Comparison of ENCODE assay signal across 10 mouse cellular contexts in the genomic region with DNA sequence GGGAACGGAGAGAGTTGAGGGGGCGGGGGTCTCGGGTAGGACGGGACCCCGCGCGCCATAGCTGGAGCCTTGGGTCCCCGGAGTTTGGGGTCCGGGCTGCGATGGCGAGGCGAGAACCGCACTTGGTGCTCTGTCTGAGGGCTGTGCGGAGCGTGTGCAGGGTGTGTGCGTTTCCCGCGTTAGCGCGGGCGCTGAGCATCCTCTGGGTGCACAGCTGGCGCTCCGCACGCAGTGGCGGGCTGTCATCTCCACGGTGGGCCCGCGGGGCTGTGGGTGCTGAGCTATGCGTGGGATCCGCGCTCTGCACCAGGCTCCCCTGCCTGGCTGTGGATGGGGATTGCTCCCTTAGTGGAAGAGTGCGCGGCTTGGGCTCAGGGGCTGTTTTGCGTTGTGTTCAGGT. TPM values are rescaled to one million over a fixed set of nuclear protein-coding genes. Genes with fewer than 3 reads are reported as not detected.
DNase-seq lines count a peak whose midpoint lies in the region; ATAC-seq and TF ChIP-seq lines count a peak whose summit lies in the region.
"Had no signal": no experiment of that assay in that cellular context is flagged by ENCODE, and none has a peak within 500 bp of the region (broad histone marks: within the 10 kb centered on the region; RNA-seq: fewer than 3 reads in every experiment).

No protein-coding gene starts in this region.

- no peak for TF ChIP-seq POLR2A in kidney, adult 2 months (IDR thresholded peaks at IDR 0.05; ENCODE audit: low read depth, low read length)

- no peak for DNase-seq in kidney, adult 2 months
- no peak for DNase-seq in hindbrain, embryonic 14.5 days (ENCODE audit: low spot score)
- no peak for DNase-seq in thymus, postnatal 25 days
- no peak for DNase-seq in layer of hippocampus, postnatal 14 days (ENCODE audit: low spot score in 2 of 2)
- DNase-seq: thymus, adult 18-20 months had no signal

- peaks cover 11% of the 10 kb centered on the region; the same call in 1 of the 2 replicates for H3K4me1 ChIP-seq in kidney, embryonic 14.5 days (ENCODE audit: control insufficient read depth, insufficient read depth, low read length)
- no peaks in the 10 kb centered on the region for H3K4me1 ChIP-seq in kidney, adult 2 months (ENCODE audit: control insufficient read depth, insufficient read depth, low read length)
- H3K4me1 ChIP-seq in embryonic facial prominence, embryonic 12.5 days: peaks cover 18% of the 10 kb centered on the region; the same call in 1 of the 2 replicates
- no peaks in the 10 kb centered on the region; the same call in 1 of the 2 replicates for H3K4me1 ChIP-seq in hindbrain, embryonic 14.5 days (replicated peaks; ENCODE audit: control insufficient read depth, insufficient read depth, low read length)
- peaks cover 25% of the 10 kb centered on the region for H3K4me1 ChIP-seq in midbrain, embryonic 15.5 days

- H3K27me3 ChIP-seq in kidney, embryonic 14.5 days (ENCODE audit: control insufficient read depth, insufficient read depth, low read length): peaks cover 69% of the 10 kb centered on the region
- H3K27me3 ChIP-seq in kidney, adult 2 months (replicated peaks; ENCODE audit: control insufficient read depth, insufficient read depth, low read length): no peaks in the 10 kb centered on the region
- peaks cover 93% of the 10 kb centered on the region for H3K27me3 ChIP-seq in embryonic facial prominence, embryonic 12.5 days
- H3K27me3 ChIP-seq in hindbrain, embryonic 14.5 days (ENCODE audit: control insufficient read depth, insufficient read depth, low read length): peaks cover 78% of the 10 kb centered on the region
- peaks cover 71% of the 10 kb centered on the region for H3K27me3 ChIP-seq in midbrain, embryonic 15.5 days (replicated peaks)

- H3K9me3 ChIP-seq in kidney, embryonic 14.5 days (ENCODE audit: control insufficient read depth, low read length): no peaks in the 10 kb centered on the region
- H3K9me3 ChIP-seq in embryonic facial prominence, embryonic 12.5 days: no peaks in the 10 kb centered on the region
- no peaks in the 10 kb centered on the region for H3K9me3 ChIP-seq in hindbrain, embryonic 14.5 days (ENCODE audit: control insufficient read depth, low read length)
- no peaks in the 10 kb centered on the region for H3K9me3 ChIP-seq in midbrain, embryonic 15.5 days

- H3K4me2 ChIP-seq in kidney, embryonic 14.5 days (replicated peaks; ENCODE audit: low read depth, low read length): peak overlapping the region; percentile 58
- H3K4me2 ChIP-seq in embryonic facial prominence, embryonic 12.5 days (replicated peaks): peak overlapping the region; percentile 70
- peak overlapping the region; percentile 54 for H3K4me2 ChIP-seq in hindbrain, embryonic 14.5 days (replicated peaks)
- peak overlapping the region; percentile 68 for H3K4me2 ChIP-seq in midbrain, embryonic 15.5 days

- peak overlapping the region; percentile 31; the same call in 1 of the 2 replicates for H3K9ac ChIP-seq in kidney, embryonic 14.5 days (ENCODE audit: low read depth, low read length)
- H3K9ac ChIP-seq in embryonic facial prominence, embryonic 12.5 days: peak overlapping the region; percentile 40; the same call in 1 of the 2 replicates
- H3K9ac ChIP-seq in hindbrain, embryonic 14.5 days: peak overlapping the region; percentile 25; the same call in 1 of the 2 replicates
- peak overlapping the region; percentile 16 for H3K9ac ChIP-seq in midbrain, embryonic 15.5 days

- ATAC-seq in kidney, embryonic 14.5 days (ENCODE audit: low FRiP score, low TSS enrichment): no peak
- ATAC-seq in embryonic facial prominence, embryonic 12.5 days (ENCODE audit: insufficient number of reproducible peaks, insufficient read depth, low FRiP score, low TSS enrichment): no peak
- ATAC-seq in hindbrain, embryonic 14.5 days (ENCODE audit: low FRiP score): no peak
- peak; percentile 40; the same call in 1 of the 2 replicates for ATAC-seq in midbrain, embryonic 15.5 days (replicated peaks)
- ATAC-seq in megakaryocyte progenitor cell, adult 5-6 weeks (replicated peaks; ENCODE audit: poor library complexity): no peak

- no peaks in the 10 kb centered on the region for H3K36me3 ChIP-seq in kidney, embryonic 14.5 days (ENCODE audit: control insufficient read depth, insufficient read depth, low read length)
- no peaks in the 10 kb centered on the region for H3K36me3 ChIP-seq in kidney, adult 2 months (ENCODE audit: control insufficient read depth, insufficient read depth, low read length)
- H3K36me3 ChIP-seq in embryonic facial prominence, embryonic 12.5 days: no peaks in the 10 kb centered on the region
- no peaks in the 10 kb centered on the region for H3K36me3 ChIP-seq in hindbrain, embryonic 14.5 days (replicated peaks; ENCODE audit: control insufficient read depth, insufficient read depth)
- no peaks in the 10 kb centered on the region for H3K36me3 ChIP-seq in midbrain, embryonic 15.5 days (replicated peaks)

- H3K27ac ChIP-seq in kidney, embryonic 14.5 days (ENCODE audit: low read depth, low read length): no peak overlapping the region
- H3K27ac ChIP-seq in kidney, adult 2 months (ENCODE audit: insufficient read depth, low read depth, low read length): no peak overlapping the region
- H3K27ac ChIP-seq in embryonic facial prominence, embryonic 12.5 days: no peak overlapping the region
- no peak overlapping the region for H3K27ac ChIP-seq in hindbrain, embryonic 14.5 days
- no peak overlapping the region for H3K27ac ChIP-seq in midbrain, embryonic 15.5 days

- WGBS in kidney, embryonic 14.5 days: 3% methylated on average over 31 of the region's 34 CpGs
- 3% methylated on average over 34 of the region's 34 CpGs for WGBS in kidney, adult 2 months
- WGBS in embryonic facial prominence, embryonic 12.5 days: 2% methylated on average over 33 of the region's 34 CpGs
- under 1% methylated on average over 34 of the region's 34 CpGs for WGBS in hindbrain, embryonic 14.5 days
- 2% methylated on average over 34 of the region's 34 CpGs for whole genome bisulfite sequencing in midbrain, embryonic 15.5 days

- H3K4me3 ChIP-seq in kidney, embryonic 14.5 days (ENCODE audit: low read length): peak overlapping the region; percentile 38
- no peak overlapping the region for H3K4me3 ChIP-seq in kidney, adult 2 months (ENCODE audit: insufficient read depth, low read depth, low read length)
- peak overlapping the region; percentile 39 for H3K4me3 ChIP-seq in embryonic facial prominence, embryonic 12.5 days
- peak overlapping the region; percentile 36 for H3K4me3 ChIP-seq in hindbrain, embryonic 14.5 days (replicated peaks; ENCODE audit: low read length)
- H3K4me3 ChIP-seq in midbrain, embryonic 15.5 days: peak overlapping the region; percentile 38
- H3K4me3 ChIP-seq: myocyte had no signal

- no peak for TF ChIP-seq CTCF in kidney, adult 2 months (conservative IDR thresholded peaks at IDR 0.05; ENCODE audit: insufficient read depth, insufficient read length, low read depth, low read length)

RNA-seq across cellular contexts. Expression of gene Plk5, which starts 0.5 kb away (rescaled TPM):
- polyA plus RNA-seq in kidney, embryonic 14.5 days (2014; fragmentation: Nextera tagmentation; extraction: Ambion mirVana): 0.62 and 0.66 TPM in 2 replicates
- polyA plus RNA-seq in kidney, adult 2 months (2012; rRNA removed): 1.8 and 2.0 TPM in 2 replicates
- 0.87 and 1.2 TPM in 2 replicates for polyA plus RNA-seq in embryonic facial prominence, embryonic 12.5 days (2016; fragmentation: Nextera tagmentation; extraction: Ambion mirVana)
- 3.6 and 4.1 TPM in 2 replicates for polyA plus RNA-seq in hindbrain, embryonic 14.5 days (2014; fragmentation: Nextera tagmentation; extraction: Ambion mirVana)
- 6.2 TPM in 2 replicates for polyA plus RNA-seq in midbrain, embryonic 15.5 days (2015; fragmentation: Nextera tagmentation; extraction: Ambion mirVana)
- not detected in 2 replicates for total RNA-seq in megakaryocyte progenitor cell, adult 5-6 weeks (2015)
- not detected in 2 replicates for total RNA-seq in megakaryocyte progenitor cell, adult 5-6 weeks (2017)
- 1 to 10 TPM; 3.2 to 3.4 TPM for total RNA-seq in layer of hippocampus, postnatal 14 days (2021)

RNA-seq across cellular contexts. Expression of gene Adamtsl5, which starts 8.5 kb away (rescaled TPM):
- 1.2 and 2.7 TPM in 2 replicates for polyA plus RNA-seq in kidney, embryonic 14.5 days (2014; fragmentation: Nextera tagmentation; extraction: Ambion mirVana)
- polyA plus RNA-seq in kidney, adult 2 months (2012; rRNA removed): 5.5 and 7.4 TPM in 2 replicates
- polyA plus RNA-seq in embryonic facial prominence, embryonic 12.5 days (2016; fragmentation: Nextera tagmentation; extraction: Ambion mirVana): 1.0 and 2.2 TPM in 2 replicates
- 0.84 and 0.90 TPM in 2 replicates for polyA plus RNA-seq in hindbrain, embryonic 14.5 days (2014; fragmentation: Nextera tagmentation; extraction: Ambion mirVana)
- 0.67 and 0.79 TPM in 2 replicates for polyA plus RNA-seq in midbrain, embryonic 15.5 days (2015; fragmentation: Nextera tagmentation; extraction: Ambion mirVana)
- 0.15 and 0.25 TPM in 2 replicates for total RNA-seq in megakaryocyte progenitor cell, adult 5-6 weeks (2015)
- total RNA-seq in megakaryocyte progenitor cell, adult 5-6 weeks (2017): 0.20 and 0.46 TPM in 2 replicates
- total RNA-seq in layer of hippocampus, postnatal 14 days (2021): 1 to 10 TPM; 2.0 to 2.8 TPM

RNA-seq across cellular contexts. Expression of gene Reep6, which starts 27.0 kb away (rescaled TPM):
- polyA plus RNA-seq in kidney, embryonic 14.5 days (2014; fragmentation: Nextera tagmentation; extraction: Ambion mirVana): 5.6 and 7.1 TPM in 2 replicates
- polyA plus RNA-seq in kidney, adult 2 months (2012; rRNA removed): 24.7 and 25.1 TPM in 2 replicates
- 4.2 and 5.7 TPM in 2 replicates for polyA plus RNA-seq in embryonic facial prominence, embryonic 12.5 days (2016; fragmentation: Nextera tagmentation; extraction: Ambion mirVana)
- polyA plus RNA-seq in hindbrain, embryonic 14.5 days (2014; fragmentation: Nextera tagmentation; extraction: Ambion mirVana): 5.3 and 5.8 TPM in 2 replicates
- 5.5 TPM in 2 replicates for polyA plus RNA-seq in midbrain, embryonic 15.5 days (2015; fragmentation: Nextera tagmentation; extraction: Ambion mirVana)
- total RNA-seq in megakaryocyte progenitor cell, adult 5-6 weeks (2015): 2.7 and 3.8 TPM in 2 replicates
- total RNA-seq in megakaryocyte progenitor cell, adult 5-6 weeks (2017): 1.2 and 1.5 TPM in 2 replicates
- 10 to 100 TPM; 10.1 to 10.6 TPM for total RNA-seq in layer of hippocampus, postnatal 14 days (2021)

RNA-seq across cellular contexts. Expression of gene Pcsk4, which starts 27.4 kb away (rescaled TPM):
- 6.2 and 8.1 TPM in 2 replicates for polyA plus RNA-seq in kidney, embryonic 14.5 days (2014; fragmentation: Nextera tagmentation; extraction: Ambion mirVana)
- polyA plus RNA-seq in kidney, adult 2 months (2012; rRNA removed): 9.1 and 12.2 TPM in 2 replicates
- 4.5 and 5.1 TPM in 2 replicates for polyA plus RNA-seq in embryonic facial prominence, embryonic 12.5 days (2016; fragmentation: Nextera tagmentation; extraction: Ambion mirVana)
- polyA plus RNA-seq in hindbrain, embryonic 14.5 days (2014; fragmentation: Nextera tagmentation; extraction: Ambion mirVana): 4.4 and 4.7 TPM in 2 replicates
- 4.4 and 5.8 TPM in 2 replicates for polyA plus RNA-seq in midbrain, embryonic 15.5 days (2015; fragmentation: Nextera tagmentation; extraction: Ambion mirVana)
- total RNA-seq in megakaryocyte progenitor cell, adult 5-6 weeks (2015): 5.3 and 7.0 TPM in 2 replicates
- 0.67 and 1.8 TPM in 2 replicates for total RNA-seq in megakaryocyte progenitor cell, adult 5-6 weeks (2017)
- 1 to 10 TPM; 3.2 to 4.4 TPM for total RNA-seq in layer of hippocampus, postnatal 14 days (2021)

RNA-seq across cellular contexts. Expression of gene Mex3d, which starts 30.7 kb away (rescaled TPM):
- polyA plus RNA-seq in kidney, embryonic 14.5 days (2014; fragmentation: Nextera tagmentation; extraction: Ambion mirVana): 8.7 and 14.6 TPM in 2 replicates
- 7.9 and 11.9 TPM in 2 replicates for polyA plus RNA-seq in kidney, adult 2 months (2012; rRNA removed)
- 13.1 and 14.9 TPM in 2 replicates for polyA plus RNA-seq in embryonic facial prominence, embryonic 12.5 days (2016; fragmentation: Nextera tagmentation; extraction: Ambion mirVana)
- polyA plus RNA-seq in hindbrain, embryonic 14.5 days (2014; fragmentation: Nextera tagmentation; extraction: Ambion mirVana): 12.3 and 13.3 TPM in 2 replicates
- polyA plus RNA-seq in midbrain, embryonic 15.5 days (2015; fragmentation: Nextera tagmentation; extraction: Ambion mirVana): 18.3 and 18.8 TPM in 2 replicates
- total RNA-seq in megakaryocyte progenitor cell, adult 5-6 weeks (2015): 1.9 and 4.3 TPM in 2 replicates
- total RNA-seq in megakaryocyte progenitor cell, adult 5-6 weeks (2017): 2.7 and 7.9 TPM in 2 replicates
- total RNA-seq in layer of hippocampus, postnatal 14 days (2021): 10 to 100 TPM; 20.3 to 24.2 TPM
